Mouse (Mus musculus): ENCODE data around the gene Lgi1. TPM values are rescaled to one million over a fixed set of nuclear protein-coding genes. Genes with fewer than 3 reads are reported as not detected.

Lgi1 gene
- polyA plus RNA-seq, 1 experiment, result 0.04 TPM

GRCm38 (mm10) chr19:38232087-38232486 lies 32.2 kb upstream of the Lgi1 start:
- H3K27me3 ChIP-seq (ENCODE audit: control insufficient read depth, insufficient read depth, low read length), result no peaks in the 10 kb centered on the region
- no peak overlapping the region for H3K27ac ChIP-seq (ENCODE audit: control insufficient read depth, insufficient read depth, low read length)
- H3K4me1 ChIP-seq (replicated peaks; ENCODE audit: control insufficient read depth, insufficient read depth, low read length), result no peaks in the 10 kb centered on the region
- no peak for DNase-seq
- no peak overlapping the region for H3K4me3 ChIP-seq (ENCODE audit: control insufficient read depth, insufficient read depth, low read length)
- TF ChIP-seq CTCF (IDR thresholded peaks at IDR 0.05; ENCODE audit: borderline replicate concordance, control insufficient read depth, extremely low read depth, insufficient read depth, low read length, poor library complexity) (no peak), POLR2A (IDR thresholded peaks at IDR 0.05; ENCODE audit: control insufficient read depth, extremely low read depth, insufficient read depth, low read length, poor library complexity) (no peak)
- 55% methylated on average over 8 of the region's 8 CpGs for WGBS
- no peaks in the 10 kb centered on the region for H3K36me3 ChIP-seq (ENCODE audit: control insufficient read depth, insufficient read depth, low read length)

GRCm38 (mm10) chr19:38232516-38232915 lies 31.8 kb upstream of the Lgi1 start:
- Histone ChIP-seq H3K36me3 (ENCODE audit: control insufficient read depth, insufficient read depth, low read length) (no peaks in the 10 kb centered on the region), H3K27ac (ENCODE audit: control insufficient read depth, insufficient read depth, low read length) (no peak overlapping the region), H3K4me3 (ENCODE audit: control insufficient read depth, insufficient read depth, low read length) (no peak overlapping the region), H3K27me3 (ENCODE audit: control insufficient read depth, insufficient read depth, low read length) (no peaks in the 10 kb centered on the region), H3K4me1 (replicated peaks; ENCODE audit: control insufficient read depth, insufficient read depth, low read length) (no peaks in the 10 kb centered on the region)
- WGBS, result 41% methylated on average over 4 of the region's 4 CpGs
- DNase-seq, result no peak
- TF ChIP-seq CTCF (IDR thresholded peaks at IDR 0.05; ENCODE audit: borderline replicate concordance, control insufficient read depth, extremely low read depth, insufficient read depth, low read length, poor library complexity) (no peak), POLR2A (IDR thresholded peaks at IDR 0.05; ENCODE audit: control insufficient read depth, extremely low read depth, insufficient read depth, low read length, poor library complexity) (no peak)

- Histone ChIP-seq H3K4me3 (ENCODE audit: control insufficient read depth, insufficient read depth, low read length) (no peak overlapping the region), H3K27ac (ENCODE audit: control insufficient read depth, insufficient read depth, low read length) (no peak overlapping the region), H3K36me3 (ENCODE audit: control insufficient read depth, insufficient read depth, low read length) (no peaks in the 10 kb centered on the region), H3K27me3 (ENCODE audit: control insufficient read depth, insufficient read depth, low read length) (no peaks in the 10 kb centered on the region), H3K4me1 (replicated peaks; ENCODE audit: control insufficient read depth, insufficient read depth, low read length) (no peaks in the 10 kb centered on the region)
- no peak for TF ChIP-seq POLR2A (IDR thresholded peaks at IDR 0.05; ENCODE audit: control insufficient read depth, extremely low read depth, insufficient read depth, low read length, poor library complexity)
- no peak for TF ChIP-seq CTCF (IDR thresholded peaks at IDR 0.05; ENCODE audit: borderline replicate concordance, control insufficient read depth, extremely low read depth, insufficient read depth, low read length, poor library complexity)
- WGBS, result 87% methylated on average over 5 of the region's 5 CpGs
- DNase-seq, result no peak
These were observed 27.8 kb upstream of the Lgi1 start for GRCm38 (mm10) chr19:38236526-38236925.

GRCm38 (mm10) chr19:38237834-38238212 lies 26.5 kb upstream of the Lgi1 start:
- no peaks in the 10 kb centered on the region for H3K36me3 ChIP-seq (ENCODE audit: control insufficient read depth, insufficient read depth, low read length)
- TF ChIP-seq CTCF (IDR thresholded peaks at IDR 0.05; ENCODE audit: borderline replicate concordance, control insufficient read depth, extremely low read depth, insufficient read depth, low read length, poor library complexity) (no peak), POLR2A (IDR thresholded peaks at IDR 0.05; ENCODE audit: control insufficient read depth, extremely low read depth, insufficient read depth, low read length, poor library complexity) (no peak)
- 53% methylated on average over 3 of the region's 3 CpGs for WGBS
- DNase-seq, result peak; percentile 9
- no peaks in the 10 kb centered on the region for H3K27me3 ChIP-seq (ENCODE audit: control insufficient read depth, insufficient read depth, low read length)
- no peak overlapping the region for H3K27ac ChIP-seq (ENCODE audit: control insufficient read depth, insufficient read depth, low read length)
- H3K4me3 ChIP-seq (ENCODE audit: control insufficient read depth, insufficient read depth, low read length), result no peak overlapping the region
- no peaks in the 10 kb centered on the region for H3K4me1 ChIP-seq (replicated peaks; ENCODE audit: control insufficient read depth, insufficient read depth, low read length)

GRCm38 (mm10) chr19:38238213-38238951 lies 26.0 kb upstream of the Lgi1 start:
- Histone ChIP-seq H3K27ac (ENCODE audit: control insufficient read depth, insufficient read depth, low read length) (no peak overlapping the region), H3K36me3 (ENCODE audit: control insufficient read depth, insufficient read depth, low read length) (no peaks in the 10 kb centered on the region), H3K27me3 (ENCODE audit: control insufficient read depth, insufficient read depth, low read length) (no peaks in the 10 kb centered on the region), H3K4me1 (replicated peaks; ENCODE audit: control insufficient read depth, insufficient read depth, low read length) (no peaks in the 10 kb centered on the region), H3K4me3 (ENCODE audit: control insufficient read depth, insufficient read depth, low read length) (no peak overlapping the region)
- DNase-seq, result no peak
- WGBS, result 54% methylated on average over 12 of the region's 12 CpGs
- TF ChIP-seq POLR2A (IDR thresholded peaks at IDR 0.05; ENCODE audit: control insufficient read depth, extremely low read depth, insufficient read depth, low read length, poor library complexity) (no peak), CTCF (IDR thresholded peaks at IDR 0.05; ENCODE audit: borderline replicate concordance, control insufficient read depth, extremely low read depth, insufficient read depth, low read length, poor library complexity) (no peak)

- H3K36me3 ChIP-seq (ENCODE audit: control insufficient read depth, insufficient read depth, low read length), result no peaks in the 10 kb centered on the region
- DNase-seq, result no peak
- no peaks in the 10 kb centered on the region for H3K4me1 ChIP-seq (replicated peaks; ENCODE audit: control insufficient read depth, insufficient read depth, low read length)
- H3K27ac ChIP-seq (ENCODE audit: control insufficient read depth, insufficient read depth, low read length), result no peak overlapping the region
- no peak for TF ChIP-seq CTCF (IDR thresholded peaks at IDR 0.05; ENCODE audit: borderline replicate concordance, control insufficient read depth, extremely low read depth, insufficient read depth, low read length, poor library complexity)
- TF ChIP-seq POLR2A (IDR thresholded peaks at IDR 0.05; ENCODE audit: control insufficient read depth, extremely low read depth, insufficient read depth, low read length, poor library complexity), result no peak
- no peaks in the 10 kb centered on the region for H3K27me3 ChIP-seq (ENCODE audit: control insufficient read depth, insufficient read depth, low read length)
- WGBS, result 85% methylated on average over 8 of the region's 8 CpGs
- H3K4me3 ChIP-seq (ENCODE audit: control insufficient read depth, insufficient read depth, low read length), result no peak overlapping the region
These were observed 22.0 kb upstream of the Lgi1 start for GRCm38 (mm10) chr19:38242314-38242852.
